Mouse (Mus musculus) midbrain, embryonic 15.5 days (tissue): ENCODE results near the gene Psma6. TPM values are rescaled to one million over a fixed set of nuclear protein-coding genes. Genes with fewer than 3 reads are reported as not detected.
"Not testable (repeated sequence)": the region's sequence is repeated elsewhere in the genome, so short reads cannot be mapped to it uniquely, and the experiment has no call there.

Experiments
- ATAC-seq: fragments of 200-750 bp; cut with Nextera tagmentation; replicated peaks from 2 replicates; pipeline ENCODE4 v1.8.0; 2017; ENCODE audit warnings: moderate TSS enrichment
- H3K27ac ChIP-seq: fragments of 300-500 bp; sonication (generic); 2 replicates; pipeline ENCODE4 v1.5.1; 2015; ENCODE audit warnings: mild to moderate bottlenecking, inconsistent platforms
- H3K27me3 ChIP-seq: fragments of 300-500 bp; sonication (generic); replicated peaks from 2 replicates; pipeline ENCODE4 v1.6.1; 2015; ENCODE audit warnings: inconsistent platforms
- H3K36me3 ChIP-seq: fragments of 300-500 bp; sonication (generic); replicated peaks from 2 replicates; pipeline ENCODE4 v1.6.1; 2015; ENCODE audit warnings: inconsistent platforms
- H3K4me1 ChIP-seq: fragments of 300-500 bp; sonication (generic); 2 replicates; pipeline ENCODE4 v1.6.1; 2015; ENCODE audit warnings: inconsistent platforms
- H3K4me2 ChIP-seq: fragments of 300-500 bp; sonication (generic); 2 replicates; pipeline ENCODE4 v1.6.1; 2015; ENCODE audit warnings: inconsistent platforms, mild to moderate bottlenecking, moderate library complexity
- H3K4me3 ChIP-seq: fragments of 300-500 bp; sonication (generic); 2 replicates; pipeline ENCODE4 v1.5.1; 2015; ENCODE audit warnings: mild to moderate bottlenecking, inconsistent platforms
- H3K9ac ChIP-seq: fragments of 300-500 bp; sonication (generic); 2 replicates; pipeline ENCODE4 v1.6.1; 2015; ENCODE audit warnings: mild to moderate bottlenecking, inconsistent platforms
- H3K9me3 ChIP-seq: fragments of 300-500 bp; sonication (generic); 2 replicates; pipeline ENCODE4 v1.6.1; 2016; ENCODE audit warnings: inconsistent platforms
- WGBS: fragments of 180-500 bp; shearing (Covaris S2); methylation state at CpG from one replicate; pipeline ENCODE4 v1.1.7; 2015; ENCODE audit warnings: mixed read lengths; 5-methylcytosine and 5-hydroxymethylcytosine counted together
- polyA plus RNA-seq: library from polyadenylated mRNA; unstranded; fragments of >200 nt; fragmentation: Nextera tagmentation; extraction: Ambion mirVana; gene quantifications from 2 replicates; pipeline ENCODE4 v1.2.1, GENCODE M21; 2015

Gene Psma6
- 382 and 383 TPM in 2 replicates for polyA plus RNA-seq

DNA sequence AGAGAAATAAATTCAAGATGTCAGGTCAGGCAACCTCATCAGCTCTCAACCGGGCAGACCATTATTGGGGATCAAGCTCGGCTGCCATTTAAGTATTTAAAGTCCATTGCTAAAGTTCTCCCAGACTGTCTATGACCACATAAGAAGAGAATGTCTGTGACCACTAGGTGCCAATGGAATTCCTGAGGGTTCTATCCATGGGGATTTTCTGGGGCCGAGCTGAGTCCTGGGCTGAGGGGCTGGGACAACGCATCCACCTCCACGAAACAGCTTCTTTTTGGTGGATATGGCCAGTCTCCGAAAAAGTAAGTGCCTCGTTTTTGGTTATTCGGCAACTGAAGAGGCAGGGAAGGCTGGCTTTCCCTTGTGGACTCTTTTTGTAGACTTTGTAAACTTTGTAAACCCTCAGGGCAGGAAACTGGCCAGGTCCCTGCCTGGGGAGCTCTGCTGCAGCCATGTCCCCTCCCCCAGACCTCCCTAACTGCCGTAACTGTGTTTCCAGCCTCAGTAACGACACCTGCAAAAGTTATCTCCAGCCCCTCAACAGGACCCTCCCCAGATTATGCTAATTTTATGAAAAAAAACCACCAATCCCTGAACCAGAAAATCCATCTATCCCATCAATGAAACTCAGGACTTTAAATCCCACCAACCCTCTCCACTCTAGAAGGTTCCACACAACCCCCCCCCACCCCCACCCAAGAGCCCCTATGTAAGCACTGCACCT, at the start of gene Psma6:
Gene Psma6, plus strand, starts transcription at position 200 of the 727 bp plus-strand sequence.
- no peaks in the 10 kb centered on the region for H3K27me3 ChIP-seq
- no peak within 1 kb of the TSS for H3K9ac ChIP-seq
- no peak within 1 kb of the TSS for H3K27ac ChIP-seq
- no peaks in the 10 kb centered on the region for H3K9me3 ChIP-seq
- H3K4me3 ChIP-seq, result no peak within 1 kb of the TSS
- ATAC-seq, result no peak
- H3K36me3 ChIP-seq, result no peaks in the 10 kb centered on the region
- H3K4me2 ChIP-seq, result no peak within 1 kb of the TSS
- 83% methylated on average over 10 of the region's 10 CpGs for WGBS
- no peaks in the 10 kb centered on the region for H3K4me1 ChIP-seq

DNA sequence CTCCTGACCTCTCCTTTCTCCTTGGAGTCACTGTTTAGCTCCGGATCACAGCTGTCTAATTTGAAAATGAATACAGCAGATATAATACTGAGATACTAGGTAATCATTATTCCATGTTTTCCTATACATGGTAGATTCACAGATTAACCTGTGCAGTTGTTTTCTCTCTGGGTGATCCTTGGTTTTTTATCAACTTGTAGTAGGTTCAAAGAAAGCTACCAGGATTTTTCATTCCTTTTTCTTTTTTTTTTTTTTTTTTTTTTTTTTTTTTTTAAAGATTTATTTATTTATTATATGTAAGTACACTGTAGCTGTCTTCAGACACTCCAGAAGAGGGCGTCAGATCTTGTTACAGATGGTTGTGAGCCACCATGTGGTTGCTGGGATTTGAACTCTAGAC, 45.5 kb upstream of the Psma6 start:
- not testable (repeated sequence) for H3K36me3 ChIP-seq, ATAC-seq, H3K4me2 ChIP-seq, H3K4me3 ChIP-seq, H3K27ac ChIP-seq, H3K27me3 ChIP-seq, H3K9me3 ChIP-seq, H3K4me1 ChIP-seq, H3K9ac ChIP-seq
- WGBS, result 94% methylated on average over 1 of the region's 2 CpGs

DNA sequence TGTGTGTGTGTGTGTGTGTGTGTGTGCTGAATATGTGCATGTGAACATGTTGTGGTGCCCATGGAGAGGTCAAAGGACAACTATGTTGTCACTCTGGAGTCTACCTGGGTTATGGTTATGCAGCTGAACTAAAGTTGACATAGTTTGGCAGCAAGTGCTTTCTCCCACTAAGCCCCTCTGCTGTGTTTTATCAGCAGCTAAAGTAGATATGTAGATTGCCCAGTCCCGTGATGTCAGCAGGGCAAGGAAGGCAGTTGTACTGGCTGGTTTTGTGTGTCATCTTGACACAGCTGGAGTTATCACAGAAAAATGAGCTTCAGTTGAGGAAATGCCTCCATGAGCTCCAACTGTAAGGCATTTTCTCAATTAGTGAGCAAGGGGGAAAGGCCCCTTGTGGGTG, 41.0 kb upstream of the Psma6 start:
- H3K4me3 ChIP-seq, H3K9me3 ChIP-seq, H3K4me1 ChIP-seq, H3K4me2 ChIP-seq, H3K9ac ChIP-seq, ATAC-seq, H3K27me3 ChIP-seq, H3K36me3 ChIP-seq, H3K27ac ChIP-seq: not testable (repeated sequence)
- WGBS, result 88% methylated on average over 1 of the region's 1 CpGs

DNA sequence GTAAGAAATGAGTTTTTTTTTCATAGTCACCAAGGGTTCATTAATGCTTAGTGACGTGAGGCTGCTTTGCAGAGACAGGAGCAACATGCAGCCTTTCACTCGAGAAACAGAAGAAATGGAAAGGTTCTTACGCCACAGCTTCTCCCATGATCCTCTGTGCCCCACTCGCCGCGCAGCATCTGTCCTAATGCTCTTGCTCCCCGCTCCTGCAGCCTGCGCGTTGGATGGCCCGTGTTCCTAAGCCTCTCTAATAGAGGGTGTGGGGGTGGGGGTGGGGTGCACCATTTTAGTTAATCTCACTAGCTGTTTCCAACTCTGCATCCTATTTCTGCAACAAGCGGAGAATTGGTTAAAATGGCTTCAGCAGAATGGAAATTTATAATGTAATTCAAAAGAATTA, 40.0 kb upstream of the Psma6 start:
- Histone ChIP-seq H3K36me3 (no peaks in the 10 kb centered on the region), H3K27ac (peak overlapping the region; percentile 63), H3K9me3 (no peaks in the 10 kb centered on the region), H3K27me3 (no peaks in the 10 kb centered on the region), H3K4me1 (no peaks in the 10 kb centered on the region), H3K9ac (no peak overlapping the region), H3K4me2 (peak overlapping the region; percentile 22; the same call in 1 of the 2 replicates), H3K4me3 (no peak overlapping the region)
- peak; percentile 87 for ATAC-seq
- WGBS, result 64% methylated on average over 11 of the region's 11 CpGs

DNA sequence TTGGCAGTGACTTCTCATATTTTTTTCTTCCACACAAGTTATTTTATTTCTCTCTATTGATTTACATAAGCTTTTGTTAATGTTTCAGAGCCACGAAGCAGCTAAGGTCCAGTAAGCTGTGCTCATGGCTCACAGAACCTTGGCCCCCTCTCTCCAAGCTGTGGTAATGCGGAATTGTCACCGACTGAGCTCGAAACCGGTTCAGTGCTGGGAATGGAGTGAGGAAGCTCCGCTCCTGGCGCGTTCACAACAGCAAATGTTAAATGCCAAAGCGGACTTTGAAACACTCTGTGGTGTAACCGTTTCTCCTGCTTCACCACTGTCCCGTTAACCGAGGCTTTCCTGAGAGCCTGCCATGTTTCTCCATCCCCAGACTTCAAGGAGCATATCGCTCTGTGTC, 39.4 kb upstream of the Psma6 start:
- Histone ChIP-seq H3K4me1 (no peaks in the 10 kb centered on the region), H3K9ac (no peak overlapping the region), H3K4me2 (peak overlapping the region; percentile 22; the same call in 1 of the 2 replicates), H3K27me3 (no peaks in the 10 kb centered on the region), H3K27ac (peak overlapping the region; percentile 63), H3K4me3 (no peak overlapping the region), H3K9me3 (no peaks in the 10 kb centered on the region), H3K36me3 (no peaks in the 10 kb centered on the region)
- WGBS, result 70% methylated on average over 13 of the region's 13 CpGs
- ATAC-seq, result peak; percentile 67; the same call in 1 of the 2 replicates

DNA sequence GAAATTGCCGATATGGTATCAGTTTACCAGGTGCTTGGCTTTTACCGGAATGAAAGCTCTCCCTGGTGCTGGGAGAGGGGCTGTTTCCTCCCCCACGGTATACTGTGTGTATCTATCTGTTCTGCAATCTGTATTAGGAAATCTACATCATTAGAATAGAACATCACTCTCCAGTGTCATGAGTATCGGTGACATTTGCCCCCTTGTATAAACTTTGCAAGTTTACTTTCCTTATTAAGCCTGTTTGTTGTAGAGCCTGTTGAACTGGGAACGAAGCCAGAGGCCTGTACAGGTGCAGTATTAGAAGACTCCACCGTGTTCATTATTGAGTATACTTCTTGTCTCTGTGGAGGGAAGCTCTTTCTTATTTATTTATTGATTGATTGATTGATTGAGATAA, 30.6 kb upstream of the Psma6 start:
- Histone ChIP-seq H3K9ac (no peak overlapping the region), H3K4me3 (no peak overlapping the region), H3K27ac (no peak overlapping the region), H3K4me2 (no peak overlapping the region), H3K36me3 (no peaks in the 10 kb centered on the region), H3K9me3 (no peaks in the 10 kb centered on the region), H3K27me3 (no peaks in the 10 kb centered on the region), H3K4me1 (no peaks in the 10 kb centered on the region)
- 84% methylated on average over 6 of the region's 6 CpGs for WGBS
- ATAC-seq, result no peak

DNA sequence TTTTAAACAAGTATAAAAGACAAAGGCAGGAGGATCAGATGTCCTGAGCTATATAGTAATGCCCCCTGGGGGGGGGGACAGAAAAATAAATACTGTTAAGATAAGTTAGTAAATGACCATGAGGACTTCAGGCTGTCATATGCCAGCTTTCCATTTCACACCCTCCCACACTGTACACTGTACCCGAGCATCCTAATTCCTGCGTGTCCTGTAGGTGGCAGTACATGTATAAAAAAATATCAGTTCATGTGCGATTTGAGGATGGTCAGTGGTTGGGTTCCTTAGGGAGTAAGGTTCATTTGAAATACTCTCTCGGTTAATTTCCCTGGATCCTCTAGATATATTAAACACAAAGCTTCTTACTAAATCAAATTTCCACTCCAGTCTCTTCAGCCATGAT, 29.1 kb upstream of the Psma6 start:
- Histone ChIP-seq H3K9me3 (no peaks in the 10 kb centered on the region), H3K4me3 (no peak overlapping the region), H3K9ac (no peak overlapping the region), H3K36me3 (no peaks in the 10 kb centered on the region), H3K4me2 (no peak overlapping the region), H3K27me3 (no peaks in the 10 kb centered on the region), H3K4me1 (no peaks in the 10 kb centered on the region), H3K27ac (no peak overlapping the region)
- ATAC-seq, result peak; percentile 71
- 46% methylated on average over 4 of the region's 4 CpGs for WGBS

DNA sequence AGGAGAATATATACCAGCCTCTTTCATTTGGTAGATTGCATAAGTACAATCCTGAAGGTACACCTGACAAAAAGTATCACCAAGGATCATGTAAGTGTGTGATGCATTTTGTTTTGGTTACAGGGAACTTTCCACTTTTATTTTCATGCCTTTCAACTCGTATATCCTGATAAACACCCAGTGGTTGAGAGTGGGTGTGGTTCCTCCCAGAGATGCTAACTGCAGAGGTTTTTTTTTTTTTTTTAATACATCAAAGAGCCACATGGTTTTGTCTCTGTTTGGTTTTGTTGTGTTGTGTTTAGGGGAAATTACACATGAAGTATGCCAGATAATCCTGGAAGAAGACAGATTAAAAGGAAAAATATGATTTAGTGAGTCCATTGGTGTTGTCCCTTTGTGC, 26.7 kb upstream of the Psma6 start:
- H3K27ac ChIP-seq, result no peak overlapping the region
- H3K4me3 ChIP-seq, result no peak overlapping the region
- ATAC-seq, result no peak
- no peaks in the 10 kb centered on the region for H3K4me1 ChIP-seq
- H3K9me3 ChIP-seq, result no peaks in the 10 kb centered on the region
- no peaks in the 10 kb centered on the region for H3K27me3 ChIP-seq
- H3K36me3 ChIP-seq, result no peaks in the 10 kb centered on the region
- no peak overlapping the region for H3K4me2 ChIP-seq
- 74% methylated on average over 1 of the region's 1 CpGs for WGBS
- H3K9ac ChIP-seq, result no peak overlapping the region

DNA sequence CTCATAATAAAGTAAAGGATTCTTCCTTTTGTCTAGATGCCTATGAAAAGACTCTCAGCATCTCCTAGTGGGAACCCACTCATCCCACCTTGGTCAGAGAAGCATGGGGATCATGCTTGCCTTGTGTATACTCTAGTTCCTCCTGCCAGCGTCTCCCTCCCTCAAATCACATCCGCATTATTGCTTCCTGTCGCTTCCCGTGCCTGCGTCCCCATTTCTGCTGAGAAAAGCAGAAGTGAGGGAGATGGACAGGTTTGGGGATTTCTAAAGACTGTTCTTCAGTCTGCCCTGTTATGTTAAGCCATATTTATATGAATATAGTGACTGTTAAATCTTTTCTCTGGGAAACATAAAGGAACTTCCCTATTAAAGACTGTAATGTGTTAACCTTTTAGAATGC, 23.1 kb upstream of the Psma6 start:
- Histone ChIP-seq H3K4me1 (no peaks in the 10 kb centered on the region), H3K27ac (no peak overlapping the region), H3K4me3 (no peak overlapping the region), H3K9ac (no peak overlapping the region), H3K4me2 (no peak overlapping the region), H3K9me3 (no peaks in the 10 kb centered on the region), H3K36me3 (no peaks in the 10 kb centered on the region), H3K27me3 (no peaks in the 10 kb centered on the region)
- no peak for ATAC-seq
- 86% methylated on average over 5 of the region's 5 CpGs for WGBS

DNA sequence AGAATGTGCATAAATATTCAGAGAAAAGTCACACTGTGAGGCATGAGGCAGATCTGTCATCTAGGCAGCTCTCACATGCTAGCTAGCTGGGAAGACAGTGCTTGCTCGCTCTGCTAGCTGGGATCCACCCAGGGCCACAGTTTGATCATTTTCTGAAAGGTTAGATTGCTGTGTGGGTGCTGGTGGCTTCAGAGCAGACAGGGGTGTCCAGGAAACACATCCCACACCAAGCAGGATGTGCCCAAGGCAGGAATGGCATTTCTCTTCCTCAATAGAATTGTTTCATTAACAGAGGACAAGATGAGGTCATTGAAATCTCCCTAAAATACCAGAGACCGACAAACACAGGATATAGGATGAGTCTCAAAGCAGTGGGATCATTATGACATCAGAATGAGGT, 18.9 kb upstream of the Psma6 start:
- no peaks in the 10 kb centered on the region for H3K9me3 ChIP-seq
- WGBS, result 80% methylated on average over 2 of the region's 2 CpGs
- H3K4me3 ChIP-seq, result no peak overlapping the region
- H3K9ac ChIP-seq, result no peak overlapping the region
- H3K27ac ChIP-seq, result no peak overlapping the region
- H3K4me1 ChIP-seq, result no peaks in the 10 kb centered on the region
- no peak for ATAC-seq
- H3K4me2 ChIP-seq, result no peak overlapping the region
- no peaks in the 10 kb centered on the region for H3K36me3 ChIP-seq
- H3K27me3 ChIP-seq, result no peaks in the 10 kb centered on the region

DNA sequence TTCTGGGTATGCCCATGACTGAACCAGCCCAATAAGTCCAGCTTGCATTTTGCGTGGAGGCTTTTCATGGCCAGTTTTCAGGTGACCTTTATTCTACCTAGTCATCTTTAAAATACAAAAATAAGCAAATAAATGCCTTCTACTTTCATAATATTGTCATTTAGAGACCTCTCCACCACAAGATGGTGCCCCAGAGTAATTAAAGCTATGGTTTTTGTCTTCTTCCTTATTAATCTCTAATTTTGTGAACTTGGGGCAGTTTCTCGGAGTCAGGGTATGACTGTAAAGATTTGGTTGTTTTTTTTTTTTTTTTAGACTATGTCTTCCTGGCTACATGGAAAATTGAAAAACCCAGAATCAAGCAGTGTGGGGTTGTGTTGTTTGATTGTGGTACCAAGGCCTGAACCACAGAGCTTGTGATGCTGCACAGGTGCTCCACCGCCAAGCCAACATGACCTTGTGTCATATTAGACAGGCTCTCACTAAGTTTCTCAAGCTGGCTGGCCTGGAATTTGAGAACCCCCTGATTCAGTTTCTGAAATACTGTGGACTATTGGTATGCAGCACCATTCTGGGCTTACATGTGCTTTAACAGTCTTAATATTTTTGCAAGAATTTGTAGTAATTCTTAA, 11.5 kb upstream of the Psma6 start:
- Histone ChIP-seq H3K4me1 (no peaks in the 10 kb centered on the region), H3K9me3 (no peaks in the 10 kb centered on the region), H3K36me3 (no peaks in the 10 kb centered on the region), H3K9ac (no peak overlapping the region), H3K4me2 (no peak overlapping the region), H3K27me3 (no peaks in the 10 kb centered on the region), H3K27ac (no peak overlapping the region), H3K4me3 (no peak overlapping the region)
- ATAC-seq, result no peak
- WGBS, result 85% methylated on average over 3 of the region's 3 CpGs

DNA sequence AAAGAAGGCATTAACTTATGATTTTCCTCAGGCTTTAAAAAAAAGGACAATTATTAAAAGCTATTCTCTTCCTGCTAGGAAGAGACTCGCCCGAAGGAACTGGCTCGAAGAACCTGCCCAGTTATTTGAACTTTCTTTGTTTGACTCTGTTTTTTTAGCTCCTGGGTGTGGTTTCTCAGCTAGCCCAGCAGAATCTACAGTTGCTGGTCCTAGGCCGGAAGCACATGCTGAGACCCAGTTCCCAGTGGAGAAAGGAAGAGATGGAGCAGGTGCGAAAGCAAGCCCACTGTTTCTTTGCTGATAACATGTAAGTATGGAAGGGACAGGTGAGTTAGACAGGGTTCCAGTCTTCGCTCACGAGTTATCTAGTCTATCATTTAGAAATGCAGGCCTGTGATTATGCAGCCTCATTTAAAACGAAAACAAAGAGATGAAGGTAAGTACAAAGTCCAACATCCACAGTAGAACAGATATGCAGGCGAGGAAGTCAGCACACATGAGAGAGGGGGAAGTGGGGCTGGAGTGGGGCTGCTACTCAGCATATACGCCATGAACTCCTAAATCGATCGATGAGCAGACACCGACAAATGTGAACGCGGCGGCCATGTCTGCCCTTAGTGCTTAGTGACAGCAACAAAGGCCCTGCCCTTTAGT, 6.9 kb upstream of the Psma6 start:
- 90% methylated on average over 16 of the region's 16 CpGs for WGBS
- no peaks in the 10 kb centered on the region for H3K9me3 ChIP-seq
- no peak for ATAC-seq
- H3K4me3 ChIP-seq, result no peak overlapping the region
- no peak overlapping the region for H3K4me2 ChIP-seq
- H3K27ac ChIP-seq, result no peak overlapping the region
- H3K36me3 ChIP-seq, result no peaks in the 10 kb centered on the region
- H3K4me1 ChIP-seq, result no peaks in the 10 kb centered on the region
- H3K27me3 ChIP-seq, result no peaks in the 10 kb centered on the region
- no peak overlapping the region for H3K9ac ChIP-seq

DNA sequence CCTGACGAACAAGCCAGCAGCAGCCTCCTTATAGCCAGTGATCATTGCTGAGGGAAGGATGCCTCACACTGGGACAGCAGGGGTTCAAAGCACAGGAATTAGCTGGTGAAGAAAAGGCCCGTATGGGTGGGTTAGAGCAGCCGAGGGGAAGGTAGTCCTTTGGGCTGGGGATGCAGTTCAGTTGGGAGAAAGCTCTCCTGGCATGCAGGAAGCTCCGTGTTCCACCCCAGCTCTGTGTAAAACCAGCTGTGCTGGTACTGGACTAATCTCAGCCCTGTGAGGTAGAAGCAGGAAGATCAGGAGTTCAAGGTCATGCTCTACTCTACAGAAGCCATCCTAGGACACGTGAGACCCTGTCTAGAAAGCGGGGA, 6.4 kb upstream of the Psma6 start:
- H3K4me1 ChIP-seq, result no peaks in the 10 kb centered on the region
- 72% methylated on average over 6 of the region's 6 CpGs for WGBS
- H3K9ac ChIP-seq, result no peak overlapping the region
- no peaks in the 10 kb centered on the region for H3K9me3 ChIP-seq
- no peaks in the 10 kb centered on the region for H3K36me3 ChIP-seq
- no peaks in the 10 kb centered on the region for H3K27me3 ChIP-seq
- no peak for ATAC-seq
- no peak overlapping the region for H3K4me3 ChIP-seq
- no peak overlapping the region for H3K27ac ChIP-seq
- H3K4me2 ChIP-seq, result no peak overlapping the region
